Mouse (Mus musculus) 3T3-L1 (cell line): ENCODE measurements around the gene Pax3.

ENCODE experiments used
- DNase-seq: peaks from one replicate; pipeline ENCODE4 v3.0.0-alpha.2; 2015; ENCODE audit warnings: low read depth, low spot score

Gene Pax3

GRCm38 (mm10) chr1:78081761-78082160 is 115.2 kb downstream of the Pax3 start:
- DNase-seq = no peak

GRCm38 (mm10) chr1:78060850-78061249 is 136.1 kb downstream of the Pax3 start:
- DNase-seq = peak; percentile 56

GRCm38 (mm10) chr1:78057939-78058338 is 139.0 kb downstream of the Pax3 start:
- peak; percentile 98 for DNase-seq

GRCm38 (mm10) chr1:78053677-78054076 is 143.3 kb downstream of the Pax3 start:
- DNase-seq = no peak
